Mouse (Mus musculus): Measurements from ENCODE around the gene Scn8a.
A peak's percentile ranks its signal among the peaks of the same experiment; 100 is the strongest.

Gene Scn8a

DNA sequence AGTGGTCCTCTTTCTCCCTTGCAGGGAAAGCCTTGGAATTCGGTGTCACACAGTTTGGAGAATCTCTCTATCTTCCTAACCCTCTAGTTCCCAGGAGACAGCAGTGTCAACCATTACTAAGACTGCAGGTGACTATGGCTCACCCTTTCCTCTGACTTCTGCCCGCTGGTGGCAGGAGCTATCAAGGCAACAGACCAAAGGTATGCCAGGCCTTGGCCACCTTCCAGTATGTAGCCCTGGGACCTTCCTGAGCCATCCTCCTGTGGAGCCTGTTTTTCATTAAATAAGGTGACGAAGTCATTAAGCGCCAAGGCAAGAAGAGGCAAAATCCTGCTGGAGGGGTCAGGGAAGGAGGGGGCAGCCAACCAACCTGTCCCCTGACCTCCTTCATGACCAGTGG lies 205.5 kb downstream of the Scn8a start:
- no peak for DNase-seq

DNA sequence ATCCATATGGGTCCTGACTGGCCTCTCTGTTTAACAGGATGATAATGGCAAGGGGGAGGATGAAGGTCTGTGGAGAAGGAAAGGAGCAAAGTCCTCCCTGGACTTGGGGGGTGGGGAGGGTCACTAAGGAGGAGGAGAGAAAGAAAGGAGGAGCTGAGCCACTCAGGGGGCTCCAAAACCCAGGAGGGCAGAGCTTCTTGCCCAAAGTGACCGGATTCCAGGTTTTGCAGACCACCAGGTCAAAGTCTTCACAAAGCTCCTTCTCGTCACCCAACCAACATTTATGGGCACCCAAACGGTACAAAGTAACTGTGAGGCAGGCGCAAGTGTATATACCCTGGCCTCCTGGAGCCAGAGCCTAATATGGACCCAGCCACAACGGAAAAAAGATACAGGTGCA lies 206.0 kb downstream of the Scn8a start:
- no peak for DNase-seq

DNA sequence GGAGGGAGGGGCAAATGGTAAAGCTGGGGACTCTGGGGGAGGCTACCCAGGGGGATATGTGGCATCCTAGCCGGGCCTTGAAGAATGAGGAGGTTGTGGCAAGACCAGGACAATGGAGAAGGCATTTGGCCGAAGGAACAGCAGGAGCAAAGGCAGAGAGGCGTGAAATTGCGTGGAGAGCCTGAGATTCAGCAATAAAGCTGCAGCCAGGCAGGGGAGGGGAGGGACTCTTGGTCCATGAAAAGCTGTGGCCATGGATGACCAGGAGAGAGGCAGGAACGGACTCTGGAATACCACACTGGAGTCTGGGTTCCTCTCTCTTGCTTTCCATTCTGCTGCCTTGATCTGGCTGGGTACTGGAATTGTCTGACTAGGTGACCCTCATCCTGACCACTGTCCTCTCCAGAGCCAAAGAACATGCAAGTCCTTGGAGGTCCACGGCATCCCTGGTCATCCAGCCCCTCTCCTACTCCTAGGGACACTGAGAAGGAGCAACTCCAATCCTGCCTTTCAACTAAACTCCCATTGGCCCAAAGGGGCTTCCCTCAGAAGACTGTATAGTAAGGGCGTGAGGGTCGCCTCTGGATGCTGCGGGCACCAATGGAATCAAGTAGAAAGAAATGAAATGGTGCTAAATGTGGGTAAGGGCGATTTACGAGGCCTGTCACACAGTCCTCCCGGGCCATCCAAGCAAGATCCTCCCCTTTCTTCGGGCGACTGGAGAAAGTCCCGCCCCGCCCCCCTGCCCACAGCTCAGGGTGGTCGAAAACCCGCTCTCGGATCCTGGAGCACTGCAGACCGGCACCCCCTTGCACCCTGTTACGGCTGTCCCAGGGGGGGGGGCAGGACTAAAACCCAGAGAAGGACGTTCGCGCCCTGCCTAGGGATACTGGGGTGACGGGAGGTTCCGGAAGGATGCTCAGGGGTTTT lies 206.7 kb downstream of the Scn8a start:
- no peak for DNase-seq

DNA sequence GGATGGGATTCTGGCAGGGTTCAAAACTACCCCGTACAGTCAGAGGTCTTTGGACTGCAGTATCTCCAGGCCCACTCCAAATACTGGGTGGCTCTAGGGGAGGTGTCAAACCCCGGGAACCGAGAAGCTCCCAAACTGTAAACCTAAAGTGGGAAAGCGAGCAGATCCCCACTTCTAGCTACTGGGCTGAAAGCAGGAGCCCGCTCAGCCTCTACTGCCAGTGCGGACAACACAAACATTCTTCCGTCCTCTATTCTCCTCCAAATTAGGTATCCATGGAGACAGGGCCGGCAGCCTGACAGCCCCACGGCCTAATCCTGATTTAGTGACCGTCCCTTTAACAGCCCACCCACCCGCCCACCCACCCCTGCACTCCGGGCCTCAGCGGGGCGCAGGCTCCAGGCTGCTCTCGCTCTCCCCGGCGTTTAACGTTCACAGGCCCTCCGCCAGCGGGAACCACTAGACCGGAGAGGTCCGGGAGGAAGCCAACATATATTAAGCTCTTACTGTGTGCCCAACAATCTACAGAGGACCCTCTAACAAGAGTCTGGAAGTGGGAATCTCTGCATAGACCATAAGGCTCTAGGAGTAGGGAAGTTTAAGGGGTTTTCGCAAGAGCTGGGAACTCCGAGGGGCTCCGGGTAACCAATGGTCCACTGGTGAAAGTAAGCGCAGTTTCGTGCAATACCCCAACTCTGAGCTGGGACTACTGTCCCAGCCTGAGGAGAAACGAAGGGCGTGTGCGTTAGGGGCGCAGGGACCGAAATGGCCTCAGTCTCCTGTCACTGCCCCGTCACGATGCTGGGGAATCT lies 207.5 kb downstream of the Scn8a start:
- DNase-seq, result no peak

DNA sequence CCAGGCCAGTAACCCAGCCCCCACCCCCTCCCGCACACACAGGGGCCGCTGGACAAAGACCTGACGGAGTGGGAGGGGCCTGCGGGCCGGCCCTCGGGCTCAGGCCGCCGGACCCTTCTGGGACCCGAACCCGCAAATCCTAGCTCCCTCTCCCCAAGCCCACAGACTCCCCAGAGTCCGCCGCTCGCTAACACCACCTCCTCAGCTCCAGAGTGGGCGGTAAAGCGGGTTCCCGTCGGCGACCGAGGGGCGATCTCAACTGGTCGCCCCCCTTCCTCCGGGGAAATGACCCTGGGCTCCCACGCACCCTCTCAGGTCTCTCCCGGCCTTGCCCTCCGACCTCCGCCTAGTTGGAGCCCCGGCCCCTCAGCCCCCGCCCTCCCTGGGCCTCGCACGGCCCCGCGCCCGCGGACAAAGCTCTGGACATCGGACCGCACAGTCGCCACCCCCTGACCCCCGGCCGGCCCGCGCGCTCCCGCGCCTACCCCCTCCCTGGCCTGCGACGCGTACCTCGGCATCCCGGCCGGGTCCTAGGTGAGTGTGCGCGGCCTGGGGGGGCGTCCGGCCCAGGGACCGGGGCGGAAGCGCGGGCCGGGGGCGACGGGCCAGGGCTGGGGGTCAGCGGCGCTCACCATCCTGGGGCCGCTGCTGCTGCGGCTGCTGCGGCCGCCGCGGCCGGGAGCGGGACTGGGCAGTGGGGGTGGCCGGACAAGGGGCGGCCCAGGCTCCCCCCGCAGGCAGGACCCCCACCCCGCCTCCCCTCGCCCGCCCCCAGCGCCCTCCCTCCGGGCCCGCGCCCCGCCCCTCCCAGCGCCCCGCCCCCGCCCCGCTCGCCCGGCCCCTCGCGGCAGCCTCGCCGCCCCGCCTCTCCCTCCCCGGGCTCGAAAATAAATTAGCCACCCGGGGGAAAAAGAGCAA lies 208.4 kb downstream of the Scn8a start, which contains the start of gene Fignl2:
Gene Fignl2, minus strand, starts transcription at position 755 of the 918 bp plus-strand sequence.
- peak; percentile 53 to 70 for DNase-seq

DNA sequence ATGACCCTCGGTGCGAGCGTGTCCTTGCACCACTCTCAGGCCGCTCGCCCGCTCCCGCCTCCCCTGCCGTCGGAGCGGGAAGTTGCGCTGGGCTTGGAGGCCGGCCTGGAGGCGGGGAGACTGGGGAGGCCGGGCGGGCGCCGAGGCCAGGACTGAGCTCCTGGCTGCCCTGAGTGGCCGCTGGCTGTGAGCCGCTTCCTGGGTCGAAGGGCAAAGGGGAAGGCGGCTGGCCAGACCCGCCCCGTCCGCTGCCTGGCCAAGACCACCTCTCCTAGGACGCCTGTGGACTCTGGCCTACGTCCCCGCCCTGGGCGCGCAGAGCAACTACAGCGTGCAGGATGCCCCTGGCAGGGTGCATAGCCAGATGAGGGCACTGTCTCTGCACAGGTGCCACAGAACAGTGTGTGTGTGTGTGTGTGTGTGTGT lies 209.1 kb downstream of the Scn8a start:
- peak; percentile 92 to 97 for DNase-seq

DNA sequence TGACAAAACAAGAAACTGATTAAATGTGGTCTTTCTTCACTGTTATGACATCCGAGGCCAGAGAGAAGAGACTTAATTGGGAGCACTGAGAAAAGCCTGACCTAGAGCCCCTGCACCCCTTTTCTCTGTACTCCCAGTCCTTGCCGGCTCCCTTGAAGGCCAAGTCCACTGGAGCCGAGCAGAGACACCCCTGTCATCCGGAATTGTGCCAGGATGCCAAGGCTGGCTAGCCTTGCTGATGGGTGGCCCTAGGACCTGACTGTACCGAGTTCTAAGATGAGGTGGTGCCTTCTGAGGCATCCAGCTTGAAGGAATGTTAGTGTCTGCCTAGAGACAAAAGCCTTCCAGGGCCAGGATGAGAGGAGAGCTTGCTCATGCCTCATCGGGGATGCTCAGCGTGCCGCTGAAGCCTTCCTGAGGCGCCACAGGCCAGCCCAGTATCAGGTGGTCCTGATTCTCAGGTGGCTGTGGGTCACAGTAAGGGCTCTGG lies 210.4 kb downstream of the Scn8a start:
- no peak for DNase-seq

DNA sequence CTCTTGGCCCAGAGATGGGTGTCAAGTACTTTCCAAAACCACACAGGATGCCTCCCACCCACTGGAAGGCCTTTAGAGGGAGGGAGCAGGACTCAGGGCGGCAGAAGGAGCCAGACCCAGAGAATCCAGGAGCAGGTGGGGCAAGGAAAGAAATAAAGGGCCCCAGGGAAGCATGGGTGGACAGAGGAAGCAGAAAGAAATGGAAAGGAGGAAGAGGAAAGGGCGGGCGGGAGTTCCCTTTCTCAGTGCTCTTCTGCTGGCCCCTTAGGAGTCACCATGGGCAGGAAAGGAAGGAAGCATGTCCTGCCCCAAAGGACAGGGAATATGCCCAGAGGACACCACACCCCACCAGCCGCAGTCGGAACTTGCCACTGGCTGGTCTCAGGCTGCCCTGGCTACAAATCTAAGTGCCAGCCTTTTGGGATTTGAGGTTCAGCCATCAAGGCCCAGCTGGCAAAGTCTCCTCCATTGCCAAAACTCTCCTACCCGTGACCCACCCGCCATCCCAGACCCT lies 211.4 kb downstream of the Scn8a start:
- peak in 1 of 2 experiments; percentile 61 for DNase-seq

DNA sequence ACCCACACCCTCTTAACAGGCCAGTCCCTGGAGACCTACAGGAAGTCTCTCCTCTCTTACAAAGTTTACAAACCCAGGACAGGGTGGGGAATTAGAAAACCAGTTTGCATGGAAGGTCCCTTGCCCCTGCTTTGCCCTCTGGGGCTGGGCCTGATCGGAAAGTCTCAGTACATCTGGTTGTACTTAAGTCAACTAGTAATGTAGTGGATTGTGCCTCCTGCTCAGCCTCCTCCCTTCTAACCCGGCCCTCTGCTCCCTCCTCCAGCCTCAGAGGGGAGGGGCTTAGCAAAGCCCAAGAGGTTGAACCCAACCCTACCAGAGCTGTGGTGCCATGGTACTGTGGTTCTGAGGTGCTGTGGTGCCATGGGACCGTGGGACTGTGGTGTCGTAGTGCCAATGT lies 212.6 kb downstream of the Scn8a start:
- no peak for DNase-seq

DNA sequence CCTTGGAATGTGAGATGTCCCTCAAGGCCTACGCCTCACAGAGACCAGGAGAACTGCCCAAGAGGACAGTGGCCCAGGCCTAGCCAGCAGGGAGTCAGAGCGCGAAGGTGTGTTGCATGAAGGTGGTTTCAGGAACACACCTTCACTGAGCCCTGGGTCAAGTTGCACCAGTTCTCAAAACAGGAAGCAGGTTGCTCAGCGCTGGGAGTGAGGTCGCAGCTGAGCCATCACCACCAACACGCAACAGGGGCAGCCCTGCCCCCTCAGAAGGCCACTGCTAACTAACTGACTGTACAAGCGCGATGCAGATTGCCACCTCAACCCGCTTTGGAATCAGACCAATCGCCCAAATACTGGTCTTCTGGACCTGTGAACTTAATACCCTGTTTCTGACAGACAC lies 214.8 kb downstream of the Scn8a start:
- DNase-seq, result no peak

DNA sequence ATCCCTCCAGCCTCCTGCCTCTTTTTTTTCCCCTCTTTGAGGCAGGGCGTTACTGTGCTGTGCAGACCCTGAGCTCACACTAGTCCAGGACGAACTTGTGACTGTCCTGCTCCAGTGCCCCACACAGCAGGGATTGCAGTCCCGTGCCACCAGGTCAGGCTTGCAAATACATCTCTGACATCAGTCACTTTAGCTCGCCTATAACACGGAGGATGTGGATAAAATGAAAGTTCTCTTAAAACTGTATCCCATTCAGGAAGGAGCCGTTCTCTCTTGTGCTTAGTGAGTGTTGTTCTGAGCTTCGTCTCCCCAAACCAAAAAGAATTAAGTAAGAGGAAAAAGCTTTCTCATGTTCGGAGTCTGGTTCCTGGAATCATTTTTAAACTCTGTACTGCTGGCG lies 216.8 kb downstream of the Scn8a start:
- DNase-seq, result no peak

DNA sequence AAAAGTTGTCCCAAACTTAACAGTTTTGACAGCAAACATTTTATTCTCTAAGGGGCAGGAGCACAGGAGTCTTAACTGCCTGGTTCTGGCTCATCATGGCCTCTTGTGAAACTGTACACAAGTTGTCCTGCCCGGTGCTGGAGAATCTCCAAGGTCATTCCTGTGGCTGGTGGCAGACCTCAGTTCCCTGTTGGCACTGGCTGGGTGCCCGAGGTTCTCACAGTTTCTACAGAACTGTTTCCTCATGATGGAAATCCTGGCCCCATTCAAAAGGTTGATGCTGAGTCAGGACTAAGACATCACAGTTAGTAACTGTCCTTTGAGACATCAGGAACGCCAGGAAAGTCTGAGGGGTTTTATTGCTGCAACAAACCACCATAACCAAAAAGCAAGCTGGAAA lies 217.3 kb downstream of the Scn8a start:
- DNase-seq, result peak; percentile 55 to 66

DNA sequence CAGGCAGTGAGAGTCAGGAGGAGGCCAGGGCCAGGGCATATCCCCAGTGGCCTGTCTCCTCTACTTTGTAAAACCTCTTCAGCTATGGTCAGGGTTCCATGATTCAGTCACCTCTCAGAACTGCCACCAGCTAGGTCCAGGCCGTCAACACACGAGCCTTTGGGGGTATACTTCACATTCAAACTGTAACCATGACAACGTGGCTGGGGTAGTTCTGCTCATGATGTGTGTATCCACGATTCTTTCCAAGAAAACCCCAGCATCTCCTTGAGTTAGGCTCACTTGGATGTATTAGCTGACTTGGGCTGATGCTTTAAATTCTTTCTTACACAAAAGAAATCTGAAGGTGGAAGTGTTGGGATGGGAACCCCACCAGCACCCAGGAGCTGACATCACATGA lies 218.6 kb downstream of the Scn8a start:
- no peak for DNase-seq

DNA sequence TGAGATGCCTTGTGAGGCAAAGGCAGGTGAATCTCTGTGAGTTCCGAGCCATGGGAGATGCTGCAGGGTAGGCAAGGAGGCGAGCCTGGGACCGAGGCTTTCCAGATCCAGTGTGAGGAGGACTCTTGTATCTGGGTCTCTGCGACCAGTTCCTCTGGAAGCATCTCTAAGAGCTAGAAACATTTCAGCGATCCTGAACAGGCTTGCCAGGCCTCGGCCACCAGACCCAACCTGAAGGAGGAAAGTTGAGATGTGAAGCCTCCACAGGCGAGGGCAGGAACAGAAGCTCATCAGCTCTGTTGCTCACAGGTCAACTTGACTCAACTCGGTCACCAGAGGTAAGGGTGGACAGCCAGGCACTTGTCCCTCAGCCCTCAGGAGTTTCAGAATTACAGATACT lies 221.9 kb downstream of the Scn8a start:
- DNase-seq, result no peak

DNA sequence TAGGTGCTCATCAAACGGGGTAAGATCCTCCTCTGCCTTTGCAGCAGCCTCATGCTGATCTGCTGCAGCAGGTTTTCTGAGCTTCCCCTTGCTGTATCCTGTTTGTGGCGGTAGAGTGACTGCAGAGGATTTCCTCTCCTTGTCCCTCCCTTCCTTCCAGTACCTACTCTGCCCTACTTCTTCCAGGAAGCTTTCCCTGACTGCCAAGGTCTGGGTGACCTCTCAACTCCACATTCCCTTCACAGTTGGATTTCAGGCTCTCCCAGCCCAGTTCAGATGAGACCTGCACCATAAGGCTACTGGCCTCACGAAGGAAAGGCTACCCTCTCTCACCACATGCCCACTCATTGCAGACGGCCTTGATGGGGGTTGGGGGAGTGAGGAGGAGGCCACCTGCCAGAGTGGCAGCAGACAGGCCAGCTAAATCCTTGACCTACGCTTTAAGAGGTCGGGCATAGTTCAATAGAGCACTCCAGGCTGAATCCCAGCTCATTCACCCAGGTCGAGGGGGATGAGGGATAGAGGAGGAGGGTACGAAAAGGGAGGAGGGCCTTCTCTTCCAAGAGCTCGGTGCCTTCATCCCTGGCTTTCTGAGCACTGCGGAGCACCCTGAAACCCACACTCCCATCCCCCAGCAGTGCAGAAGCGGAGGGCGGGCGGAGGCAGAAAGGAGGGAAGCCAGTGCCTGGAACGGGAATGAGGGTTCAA lies 222.6 kb downstream of the Scn8a start:
- no peak for DNase-seq

DNA sequence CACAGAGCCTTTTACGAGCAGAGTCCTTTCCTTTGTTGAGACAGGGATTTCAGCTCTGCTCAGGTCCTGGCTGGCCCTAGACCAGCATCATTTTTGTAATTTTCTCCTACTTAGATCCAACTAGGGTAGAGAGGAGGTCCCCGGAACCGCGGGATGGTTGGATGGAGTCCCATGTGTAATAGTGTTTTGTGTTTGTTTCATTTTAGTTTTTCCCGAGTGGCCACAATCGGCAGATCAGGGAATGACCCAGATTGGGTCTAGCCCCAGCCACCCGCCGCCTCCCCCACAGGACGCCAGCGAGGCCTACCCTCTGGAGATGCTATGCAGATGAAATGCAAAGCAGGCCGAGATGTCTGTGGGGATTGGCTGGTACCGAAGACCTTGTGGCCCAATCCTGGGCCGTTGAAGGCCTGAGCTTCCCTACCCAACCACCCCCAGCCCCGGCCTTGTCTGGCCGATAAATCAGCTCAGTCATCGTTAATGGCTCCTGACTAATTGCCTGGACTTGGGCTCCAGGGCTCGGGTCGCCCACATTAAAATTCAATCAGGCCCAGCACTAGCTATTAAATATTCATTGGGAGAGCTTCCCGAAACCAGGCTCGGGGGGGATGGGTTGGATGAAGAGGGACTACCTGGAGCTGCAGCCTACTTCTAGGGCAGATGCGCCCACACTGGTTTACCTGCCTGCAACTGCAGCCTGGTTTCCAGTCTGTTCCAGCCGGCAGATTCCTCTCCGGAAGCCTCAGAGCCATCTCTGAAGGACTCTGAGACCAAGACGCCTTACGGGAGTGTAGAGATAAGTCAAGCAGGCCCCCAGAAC lies 223.4 kb downstream of the Scn8a start:
- DNase-seq, result no peak

DNA sequence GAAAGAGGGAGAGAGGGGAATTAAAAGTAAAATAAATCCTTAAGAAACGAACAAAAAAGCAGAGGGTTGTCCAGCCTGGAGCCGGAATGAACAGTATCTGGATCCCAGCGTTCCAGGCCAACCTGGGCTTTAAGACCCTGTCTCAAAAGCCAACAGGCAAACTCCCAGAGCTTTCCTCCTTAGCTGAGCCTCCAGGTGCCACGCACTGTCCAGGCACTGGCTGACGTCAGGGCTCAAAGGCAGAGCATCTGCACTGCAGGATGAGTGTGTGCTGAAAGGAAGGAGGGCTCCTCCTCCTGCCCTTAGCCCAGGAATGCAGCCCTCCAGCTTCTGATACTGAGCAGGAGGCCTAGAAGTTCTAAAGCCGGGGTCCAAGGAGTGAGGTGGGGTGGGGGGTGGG lies 224.3 kb downstream of the Scn8a start:
- DNase-seq, result no peak

DNA sequence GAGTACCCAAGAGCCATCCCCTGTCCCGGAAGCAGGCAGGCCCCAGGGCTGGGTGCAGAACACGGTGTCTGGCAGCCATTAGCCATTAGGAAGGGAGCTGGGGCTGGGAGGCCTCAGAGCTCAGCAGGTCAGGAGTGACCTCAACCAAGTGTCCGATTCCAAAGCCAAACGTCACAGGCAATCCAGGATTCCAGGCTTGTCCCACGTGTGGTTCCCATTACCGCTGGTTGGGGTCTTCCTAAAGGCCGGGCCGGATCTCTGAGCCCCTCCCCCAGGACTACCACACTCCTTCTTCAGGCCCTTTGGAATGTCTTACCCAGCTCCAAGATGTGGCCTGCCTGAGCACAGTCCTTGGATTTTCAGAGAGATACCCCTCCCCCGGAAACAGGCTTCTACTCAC lies 225.3 kb downstream of the Scn8a start:
- DNase-seq, result no peak

DNA sequence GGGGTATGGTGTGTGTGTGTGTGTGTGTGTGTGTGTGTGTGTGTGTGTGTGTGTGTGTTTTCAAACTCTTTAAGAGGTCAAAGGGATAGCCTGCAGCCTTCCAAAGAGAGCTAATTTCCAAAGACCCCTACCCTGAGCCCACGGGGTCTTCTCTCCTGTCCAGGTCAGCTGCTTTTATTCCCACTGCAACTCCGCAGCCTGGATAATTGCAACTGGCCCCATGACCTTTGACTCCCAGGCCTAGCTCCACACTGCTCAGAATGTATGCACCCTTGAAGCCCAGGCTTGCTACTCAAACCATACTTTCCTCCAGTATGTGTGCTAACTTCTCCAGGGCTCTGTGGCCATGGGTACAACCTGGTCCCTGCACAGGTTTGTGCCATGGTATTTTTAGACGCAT lies 225.7 kb downstream of the Scn8a start:
- no peak for DNase-seq
